Mouse (Mus musculus) spleen, adult 2 months (tissue): ENCODE data around the gene Spg20.

Experiments
- CTCF ChIP-seq: fragments of 200-500 bp; IDR thresholded peaks from 2 replicates; pipeline ENCODE4 v1.5.1; 2011; ENCODE audit warnings: mild to moderate bottlenecking, inconsistent platforms; ENCODE audit not compliant: insufficient read depth, insufficient read length, insufficient replicate concordance; ENCODE audit errors: extremely low read depth
- POLR2A ChIP-seq: fragments of 200-500 bp; IDR thresholded peaks from 2 replicates; pipeline ENCODE4 v1.6.1; 2011; ENCODE audit warnings: low read depth, low read length, inconsistent platforms

DNA sequence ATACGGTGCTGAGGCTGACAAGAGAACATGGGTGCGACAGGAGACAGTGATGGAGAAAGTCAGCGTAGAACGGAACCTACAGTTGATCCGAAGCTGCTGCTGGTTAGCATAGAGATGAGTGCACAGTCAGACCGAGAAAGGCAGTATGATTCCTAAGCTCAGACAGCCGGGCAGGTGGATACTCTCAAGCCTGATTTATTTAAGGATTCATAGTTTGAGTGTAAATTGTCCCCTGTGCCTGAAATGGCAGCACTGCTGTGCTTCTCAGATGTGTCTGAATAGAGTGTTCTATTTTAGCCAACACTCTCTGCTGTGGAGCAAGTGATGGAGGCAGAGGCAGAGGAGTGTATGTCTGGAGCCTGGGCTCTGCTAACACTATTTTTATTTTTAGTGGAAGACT, 42.3 kb downstream of the Spg20 start:
- TF ChIP-seq POLR2A (no peak), CTCF (no peak)
